In the genomic region with DNA sequence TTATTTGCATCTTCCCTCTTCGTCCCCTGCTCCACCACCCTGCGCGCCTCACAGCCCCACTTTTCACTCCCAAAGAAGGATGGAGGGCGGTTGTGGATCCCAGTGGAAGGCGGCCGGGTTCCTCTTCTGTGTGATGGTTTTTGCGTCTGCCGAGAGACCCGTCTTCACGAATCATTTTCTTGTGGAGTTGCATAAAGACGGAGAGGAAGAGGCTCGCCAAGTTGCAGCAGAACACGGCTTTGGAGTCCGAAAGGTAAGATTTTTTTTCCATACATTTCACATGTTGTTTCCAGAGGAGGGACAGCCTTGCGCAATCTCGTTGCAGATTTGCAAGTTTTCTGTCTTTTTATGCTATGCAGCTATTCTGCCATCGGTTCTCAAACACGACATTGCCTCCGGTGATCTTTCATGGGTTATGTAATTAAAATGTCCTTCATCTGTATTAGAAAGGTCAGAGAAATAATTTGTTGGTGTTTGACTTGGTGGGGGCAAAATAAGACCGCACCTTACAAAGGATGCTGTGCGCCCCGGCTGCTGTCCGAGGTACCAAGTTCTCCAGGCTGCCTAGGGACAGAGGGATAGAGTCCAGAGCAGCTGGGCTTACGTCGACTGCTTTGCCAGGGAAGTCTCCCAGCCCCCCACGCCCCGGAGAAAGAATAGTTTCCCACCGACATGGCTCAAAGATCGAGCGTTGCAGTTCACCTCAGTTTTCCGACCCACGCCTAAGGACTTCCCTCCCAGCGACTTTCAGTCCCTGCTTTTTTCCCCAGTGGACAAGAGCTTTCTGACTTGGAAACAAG, we compare ENCODE assay signal across 8 mouse cellular contexts. TPM values are rescaled to one million over a fixed set of nuclear protein-coding genes. Genes with fewer than 3 reads are reported as not detected.
DNase-seq lines count a peak whose midpoint lies in the region; ATAC-seq and TF ChIP-seq lines count a peak whose summit lies in the region.

No protein-coding gene starts in this region.

- WGBS in kidney, postnatal 0 days: 1% methylated on average over 33 of the region's 33 CpGs
- 2% methylated on average over 33 of the region's 33 CpGs for WGBS in embryonic facial prominence, embryonic 14.5 days
- under 1% methylated on average over 33 of the region's 33 CpGs for WGBS in midbrain, postnatal 0 days

- 0 out of 2 replicates have a peak, but pooled peaks cover 6% of the 10 kb centered on the region for H3K4me1 ChIP-seq in kidney, postnatal 0 days (replicated peaks; ENCODE audit: insufficient read depth, low read length)
- H3K4me1 ChIP-seq in embryonic facial prominence, embryonic 14.5 days (ENCODE audit: control insufficient read depth, insufficient read depth, low read length): peaks cover 4% of the 10 kb centered on the region; the same call in 1 of the 2 replicates
- no peaks in the 10 kb centered on the region for H3K4me1 ChIP-seq in midbrain, postnatal 0 days (ENCODE audit: insufficient read depth, low read length)

- ATAC-seq in kidney, postnatal 0 days (replicated peaks; ENCODE audit: low FRiP score, low read depth): no peak
- no peak for ATAC-seq in embryonic facial prominence, embryonic 14.5 days (ENCODE audit: low read depth)
- no peak for ATAC-seq in midbrain, postnatal 0 days (ENCODE audit: low FRiP score)

- peaks cover 32% of the 10 kb centered on the region for H3K27me3 ChIP-seq in kidney, postnatal 0 days (ENCODE audit: insufficient read depth, low read length)
- peaks cover 51% of the 10 kb centered on the region for H3K27me3 ChIP-seq in embryonic facial prominence, embryonic 14.5 days (replicated peaks; ENCODE audit: control insufficient read depth, insufficient read depth, low read length)
- peaks cover 10% of the 10 kb centered on the region; the same call in 1 of the 2 replicates for H3K27me3 ChIP-seq in midbrain, postnatal 0 days (ENCODE audit: insufficient read depth, low read length)

- no peak overlapping the region for H3K9ac ChIP-seq in kidney, postnatal 0 days (ENCODE audit: low read depth, low read length)
- peak overlapping the region; percentile 30; the same call in 1 of the 2 replicates for H3K9ac ChIP-seq in embryonic facial prominence, embryonic 14.5 days (ENCODE audit: low read depth, low read length)
- H3K9ac ChIP-seq in midbrain, postnatal 0 days (replicated peaks; ENCODE audit: low read length, poor library complexity, severe bottlenecking): peak overlapping the region; percentile 75

- peak overlapping the region; percentile 32 for H3K4me3 ChIP-seq in kidney, postnatal 0 days (replicated peaks; ENCODE audit: low read depth, low read length)
- peak overlapping the region; percentile 49 for H3K4me3 ChIP-seq in embryonic facial prominence, embryonic 14.5 days (ENCODE audit: low read depth, low read length)
- peak overlapping the region; percentile 62 for H3K4me3 ChIP-seq in midbrain, postnatal 0 days (ENCODE audit: low read depth, low read length)

- H3K9me3 ChIP-seq in kidney, postnatal 0 days (replicated peaks; ENCODE audit: low read length): no peaks in the 10 kb centered on the region; the same call in 1 of the 2 replicates
- no peaks in the 10 kb centered on the region for H3K9me3 ChIP-seq in embryonic facial prominence, embryonic 14.5 days (ENCODE audit: control insufficient read depth, low read length)
- H3K9me3 ChIP-seq in midbrain, postnatal 0 days (ENCODE audit: low read length): no peaks in the 10 kb centered on the region

- no peak for TF ChIP-seq CTCF in kidney, postnatal 0 days (IDR thresholded peaks at IDR 0.05; ENCODE audit: low read depth)
- no peak for TF ChIP-seq CTCF in midbrain, postnatal 0 days (IDR thresholded peaks at IDR 0.05)

- peak; percentile 42 for DNase-seq in kidney, postnatal 0 days (ENCODE audit: low spot score)
- no peak for DNase-seq in kidney, adult 9 months
- peak; percentile 53 for DNase-seq in adrenal gland, postnatal 14 days
- peak; percentile 55 for DNase-seq in embryonic facial prominence, embryonic 14.5 days (ENCODE audit: low spot score)
- peak; percentile 59 to 67 for DNase-seq in kidney, postnatal 4 days
- no peak for DNase-seq in midbrain, postnatal 0 days (ENCODE audit: low spot score)
- DNase-seq in spleen, adult 18-20 months: no peak
- no peak for DNase-seq in spleen, postnatal 14 days (ENCODE audit: low spot score in 2 of 2)

- no peak overlapping the region for H3K27ac ChIP-seq in kidney, postnatal 0 days
- H3K27ac ChIP-seq in embryonic facial prominence, embryonic 14.5 days (replicated peaks; ENCODE audit: low read depth, low read length): no peak overlapping the region
- peak overlapping the region; percentile 85; the same call in 1 of the 2 replicates for H3K27ac ChIP-seq in midbrain, postnatal 0 days (ENCODE audit: low read depth, low read length)

- H3K36me3 ChIP-seq in kidney, postnatal 0 days (ENCODE audit: insufficient read depth, low read length): no peaks in the 10 kb centered on the region
- H3K36me3 ChIP-seq in embryonic facial prominence, embryonic 14.5 days (ENCODE audit: control insufficient read depth, insufficient read depth, low read length): no peaks in the 10 kb centered on the region
- H3K36me3 ChIP-seq in midbrain, postnatal 0 days (ENCODE audit: insufficient read depth, low read length): no peaks in the 10 kb centered on the region

- H3K4me2 ChIP-seq in kidney, postnatal 0 days (ENCODE audit: low read length): peak overlapping the region; percentile 67
- H3K4me2 ChIP-seq in embryonic facial prominence, embryonic 14.5 days (ENCODE audit: low read depth, low read length): peak overlapping the region; percentile 78
- H3K4me2 ChIP-seq in midbrain, postnatal 0 days (ENCODE audit: low read depth, low read length, poor library complexity, severe bottlenecking): peak overlapping the region; percentile 75

RNA-seq across cellular contexts. Expression of a gene that starts 0.7 kb away (rescaled TPM):
- polyA plus RNA-seq in kidney, postnatal 0 days (2015; fragmentation: Nextera tagmentation; extraction: Ambion mirVana): 0.92 and 1.1 TPM in 2 replicates
- total RNA-seq in adrenal gland, postnatal 14 days (2021): 5.8 and 6.2 TPM in 2 replicates
- 2.7 and 3.3 TPM in 2 replicates for polyA plus RNA-seq in embryonic facial prominence, embryonic 14.5 days (2014; fragmentation: Nextera tagmentation; extraction: Ambion mirVana)
- total RNA-seq in midbrain, postnatal 0 days (2014; rRNA removed): 60.8 and 66.2 TPM in 2 replicates
- 35.5 and 38.3 TPM in 2 replicates for polyA plus RNA-seq in midbrain, postnatal 0 days (2015; fragmentation: Nextera tagmentation; extraction: Ambion mirVana)

Comparison
In these comparisons a context has a peak if more than half of its experiments do, and no peak if none do; other contexts are left out.
1. DNase-seq: peak in kidney, postnatal 0 days (single experiment), adrenal gland, postnatal 14 days (single experiment), embryonic facial prominence, embryonic 14.5 days (single experiment) and kidney, postnatal 4 days (2 of 2); none in kidney, adult 9 months (single experiment), midbrain, postnatal 0 days (single experiment), spleen, adult 18-20 months (0 of 2) and spleen, postnatal 14 days (0 of 2).
2. Peak in every context shown above with its lines, with median percentiles within 50 percentile points of each other: H3K4me2 ChIP-seq and H3K4me3 ChIP-seq.